26 mouse cellular contexts compared by ENCODE assay signal in genomic region chr17:8516006-8516405, GRCm38 (mm10). TPM values are rescaled to one million over a fixed set of nuclear protein-coding genes. Genes with fewer than 3 reads are reported as not detected.
DNase-seq lines count a peak whose midpoint lies in the region; TF ChIP-seq lines count a peak whose summit lies in the region.
"Had no signal": no experiment of that assay in that cellular context is flagged by ENCODE, and none has a peak within 500 bp of the region (broad histone marks: within the 10 kb centered on the region; RNA-seq: fewer than 3 reads in every experiment).

No protein-coding gene starts in this region.

- H3K27ac ChIP-seq in left cerebral cortex, adult 2 months, result peak overlapping the region; percentile 57
- H3K27ac ChIP-seq: forebrain, embryonic 10.5 days; heart, embryonic 10.5 days; hindbrain, embryonic 14.5 days; kidney, postnatal 0 days; limb, embryonic 13.5 days; liver, embryonic 12.5 days; midbrain, embryonic 10.5 days had no signal

- intact Hi-C loops in left cerebral cortex, adult 2 months (cut with DNase I), result no loop called here
- intact Hi-C loops in left cerebral cortex, postnatal 4 days (cut with DNase I), result no loop called here

- H3K4me3 ChIP-seq in left cerebral cortex, adult 2 months, result no peak overlapping the region
- H3K4me3 ChIP-seq: forebrain, embryonic 10.5 days; heart, embryonic 10.5 days; limb, embryonic 13.5 days; liver, embryonic 12.5 days; midbrain, embryonic 10.5 days; myocyte had no signal

- peak; percentile 58 to 77 for DNase-seq in frontal cortex, postnatal 36 days (ENCODE audit: low spot score in 2 of 2)
- DNase-seq in frontal cortex, postnatal 25 days (ENCODE audit: low spot score in 2 of 2), result no peak
- DNase-seq in left cerebral cortex, adult 2 months (ENCODE audit: extremely low spot score in 1 of 2, low spot score in 2 of 2), result peak; percentile 43 to 51
- no peak for DNase-seq in left cerebral cortex, postnatal 4 days
- DNase-seq in layer of hippocampus, adult 9-11 months, result peak; percentile 81
- peak; percentile 88 for DNase-seq in telencephalon, adult 2 months (ENCODE audit: low read depth, low spot score)
- no peak for DNase-seq in embryo, embryonic 11 days
- DNase-seq: cerebellum, adult 11 months; forebrain, postnatal 0 days; gastrocnemius, postnatal 10 days; heart, postnatal 4 days; kidney, adult 18-20 months; lung, adult 18-20 months; lung, postnatal 10 days; thymus, postnatal 36 days had no signal

- no peak for TF ChIP-seq CTCF in left cerebral cortex, adult 2 months (IDR thresholded peaks at IDR 0.05)

RNA-seq across cellular contexts. Expression of gene Pde10a, which starts 9.2 kb away (rescaled TPM):
- 100 to 1,000 TPM in 1 of 2 experiments, 10 to 100 TPM in 1; 78.0 to 113 TPM for total RNA-seq in left cerebral cortex, adult 2 months (2021)
- total RNA-seq in left cerebral cortex, postnatal 4 days (2021), result 100 to 1,000 TPM in 1 of 2 experiments, 10 to 100 TPM in 1; 84.9 to 106 TPM

RNA-seq across cellular contexts. Expression of gene Gm17087, which starts 50.7 kb away (rescaled TPM):
- not detected for total RNA-seq in left cerebral cortex, adult 2 months (2021)
- total RNA-seq in left cerebral cortex, postnatal 4 days (2021), result not detected
- total RNA-seq: adrenal gland, postnatal 36 days; common myeloid progenitor, adult 5-6 weeks; forebrain, postnatal 0 days; gastrocnemius, postnatal 10 days; granulocyte monocyte progenitor cell, adult 5-6 weeks; heart, postnatal 4 days had no signal

Comparison
In these comparisons a context has a peak if more than half of its experiments do, and no peak if none do; other contexts are left out.
1. DNase-seq: peak in frontal cortex, postnatal 36 days (2 of 2), left cerebral cortex, adult 2 months (2 of 2), layer of hippocampus, adult 9-11 months (single experiment) and telencephalon, adult 2 months (single experiment); none in frontal cortex, postnatal 25 days (0 of 2), left cerebral cortex, postnatal 4 days (single experiment) and embryo, embryonic 11 days (single experiment).